Mouse (Mus musculus) heart, adult 11 months (tissue): Measurements from ENCODE around the gene Lif.
A peak's percentile ranks its signal among the peaks of the same experiment; 100 is the strongest.

Experiments used
- DNase-seq: peaks from one replicate; pipeline ENCODE4 v3.0.0; 2022

The Lif gene

GRCm38 (mm10) chr11:4231435-4231834 lies 25.9 kb upstream of the Lif start:
- DNase-seq, result no peak

GRCm38 (mm10) chr11:4232644-4233043 lies 24.7 kb upstream of the Lif start:
- peak; percentile 96 for DNase-seq

GRCm38 (mm10) chr11:4235052-4235655 lies 22.2 kb upstream of the Lif start:
- DNase-seq, result peak; percentile 82

- DNase-seq, result peak; percentile 96
Measured at GRCm38 (mm10) chr11:4235665-4236545, 21.5 kb upstream of the Lif start, which contains the start of gene Osm. TSS of gene Osm (plus strand) at chr11:4236420.

- peak; percentile 93 for DNase-seq
Measured at GRCm38 (mm10) chr11:4236546-4237067, 20.8 kb upstream of the Lif start.

- DNase-seq, result peak; percentile 92
Measured at GRCm38 (mm10) chr11:4237389-4237912, 19.9 kb upstream of the Lif start.

GRCm38 (mm10) chr11:4238167-4238566 lies 19.2 kb upstream of the Lif start:
- peak; percentile 90 for DNase-seq

GRCm38 (mm10) chr11:4239691-4240090 lies 17.7 kb upstream of the Lif start:
- DNase-seq, result peak; percentile 83

GRCm38 (mm10) chr11:4240151-4240550 lies 17.2 kb upstream of the Lif start:
- peak; percentile 92 for DNase-seq

GRCm38 (mm10) chr11:4241180-4241579 lies 16.2 kb upstream of the Lif start:
- no peak for DNase-seq

- no peak for DNase-seq
Measured at GRCm38 (mm10) chr11:4246126-4246525, 11.2 kb upstream of the Lif start.

GRCm38 (mm10) chr11:4246623-4247022 lies 10.7 kb upstream of the Lif start:
- no peak for DNase-seq

- DNase-seq, result no peak
Measured at GRCm38 (mm10) chr11:4247201-4247959, 10.0 kb upstream of the Lif start.

GRCm38 (mm10) chr11:4249151-4249550 lies 8.2 kb upstream of the Lif start:
- DNase-seq, result no peak

GRCm38 (mm10) chr11:4250290-4250689 lies 7.1 kb upstream of the Lif start:
- no peak for DNase-seq

- DNase-seq, result peak; percentile 91
Measured at GRCm38 (mm10) chr11:4251376-4251775, 6.0 kb upstream of the Lif start.

GRCm38 (mm10) chr11:4252886-4253285 lies 4.5 kb upstream of the Lif start:
- DNase-seq, result no peak

GRCm38 (mm10) chr11:4257756-4258155 lies 399 bp downstream of the Lif start:
- no peak for DNase-seq

- peak; percentile 97 for DNase-seq
Measured at GRCm38 (mm10) chr11:4258657-4259082, 1.3 kb downstream of the Lif start.

GRCm38 (mm10) chr11:4260463-4261187 lies 3.3 kb downstream of the Lif start:
- peak; percentile 98 for DNase-seq

GRCm38 (mm10) chr11:4261188-4261494 lies 3.8 kb downstream of the Lif start:
- DNase-seq, result peak; percentile 95

GRCm38 (mm10) chr11:4261969-4262368 lies 4.6 kb downstream of the Lif start:
- peak; percentile 96 for DNase-seq
